Mouse (Mus musculus) heart, embryonic 10.5 days (tissue): ENCODE results near the gene Ap5b1. TPM values are rescaled to one million over a fixed set of nuclear protein-coding genes. Genes with fewer than 3 reads are reported as not detected.

Source experiments
- DNase-seq: peaks from one replicate; pipeline ENCODE4 v3.0.0-alpha.2; 2017; ENCODE audit warnings: low spot score
- H3K27ac ChIP-seq: fragments of 300-500 bp; sonication (generic); 2 replicates; pipeline ENCODE4 v1.5.1; 2016; ENCODE audit warnings: mild to moderate bottlenecking
- H3K27me3 ChIP-seq: fragments of 300-500 bp; sonication (generic); 2 replicates; pipeline ENCODE4 v1.6.1; 2016; ENCODE audit warnings: mild to moderate bottlenecking; ENCODE audit not compliant: poor library complexity, insufficient read depth, severe bottlenecking
- H3K36me3 ChIP-seq: fragments of 300-500 bp; sonication (generic); 2 replicates; pipeline ENCODE4 v1.6.1; 2016; ENCODE audit warnings: mild to moderate bottlenecking, moderate library complexity
- H3K4me1 ChIP-seq: fragments of 300-500 bp; sonication (generic); 2 replicates; pipeline ENCODE4 v1.6.1; 2016; ENCODE audit warnings: mild to moderate bottlenecking
- H3K4me3 ChIP-seq: fragments of 300-500 bp; sonication (generic); 2 replicates; pipeline ENCODE4 v1.5.1; 2016; ENCODE audit warnings: mild to moderate bottlenecking, moderate library complexity
- H3K9me3 ChIP-seq: fragments of 300-500 bp; sonication (generic); 2 replicates; pipeline ENCODE4 v1.6.1; 2016; ENCODE audit warnings: mild to moderate bottlenecking, moderate library complexity
- WGBS: fragments of 180-500 bp; shearing (Covaris S2); methylation state at CpG from one replicate; pipeline ENCODE4 v1.1.7; 2016; 5-methylcytosine and 5-hydroxymethylcytosine counted together
- polyA plus RNA-seq: library from polyadenylated mRNA; unstranded; fragments of >200 nt; fragmentation: Nextera tagmentation; extraction: Ambion mirVana; gene quantifications from 2 replicates; pipeline ENCODE4 v1.2.1, GENCODE M21; 2016

Gene Ap5b1
- polyA plus RNA-seq, 1 experiment from 2014 or later, result 2.2 TPM

GRCm38 (mm10) chr19:5558169-5558568 lies 9.7 kb upstream of the Ap5b1 start:
- no peak for DNase-seq
- Histone ChIP-seq H3K27me3 (peaks cover 98% of the 10 kb centered on the region), H3K4me1 (peaks cover 24% of the 10 kb centered on the region), H3K9me3 (no peaks in the 10 kb centered on the region), H3K27ac (no peak overlapping the region), H3K4me3 (no peak overlapping the region), H3K36me3 (no peaks in the 10 kb centered on the region)
- WGBS, result 53% methylated on average over 7 of the region's 7 CpGs

GRCm38 (mm10) chr19:5558770-5559169 lies 9.1 kb upstream of the Ap5b1 start:
- 61% methylated on average over 8 of the region's 8 CpGs for WGBS
- H3K9me3 ChIP-seq, result no peaks in the 10 kb centered on the region
- no peak overlapping the region for H3K4me3 ChIP-seq
- H3K27me3 ChIP-seq, result peaks cover 98% of the 10 kb centered on the region
- no peaks in the 10 kb centered on the region for H3K36me3 ChIP-seq
- no peak for DNase-seq
- no peak overlapping the region for H3K27ac ChIP-seq
- peaks cover 24% of the 10 kb centered on the region for H3K4me1 ChIP-seq

DNA sequence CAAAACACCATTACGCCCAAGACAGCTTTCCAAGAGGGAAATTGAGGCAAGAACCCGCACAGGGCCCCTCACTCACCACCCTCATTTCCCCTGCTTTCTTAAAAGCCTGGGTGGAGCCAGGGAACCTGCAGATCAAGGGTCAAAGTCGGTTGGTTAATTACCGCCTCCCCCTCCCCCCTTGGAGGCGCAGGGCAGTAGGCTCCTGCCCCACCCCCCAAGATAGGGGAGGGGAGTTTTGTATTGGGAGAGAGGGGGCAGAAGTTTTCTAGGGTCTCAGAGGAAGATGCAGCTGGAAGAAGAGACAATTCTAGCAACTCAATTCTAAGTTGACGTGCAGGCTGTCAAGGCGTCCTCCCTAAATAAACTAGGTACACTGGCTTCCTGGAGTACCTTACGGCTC lies 8.6 kb upstream of the Ap5b1 start:
- Histone ChIP-seq H3K36me3 (no peaks in the 10 kb centered on the region), H3K4me1 (peaks cover 24% of the 10 kb centered on the region), H3K27me3 (peaks cover 98% of the 10 kb centered on the region), H3K27ac (no peak overlapping the region), H3K9me3 (no peaks in the 10 kb centered on the region), H3K4me3 (peak overlapping the region; percentile 55; the same call in 1 of the 2 replicates)
- DNase-seq, result no peak
- WGBS, result 21% methylated on average over 7 of the region's 8 CpGs

DNA sequence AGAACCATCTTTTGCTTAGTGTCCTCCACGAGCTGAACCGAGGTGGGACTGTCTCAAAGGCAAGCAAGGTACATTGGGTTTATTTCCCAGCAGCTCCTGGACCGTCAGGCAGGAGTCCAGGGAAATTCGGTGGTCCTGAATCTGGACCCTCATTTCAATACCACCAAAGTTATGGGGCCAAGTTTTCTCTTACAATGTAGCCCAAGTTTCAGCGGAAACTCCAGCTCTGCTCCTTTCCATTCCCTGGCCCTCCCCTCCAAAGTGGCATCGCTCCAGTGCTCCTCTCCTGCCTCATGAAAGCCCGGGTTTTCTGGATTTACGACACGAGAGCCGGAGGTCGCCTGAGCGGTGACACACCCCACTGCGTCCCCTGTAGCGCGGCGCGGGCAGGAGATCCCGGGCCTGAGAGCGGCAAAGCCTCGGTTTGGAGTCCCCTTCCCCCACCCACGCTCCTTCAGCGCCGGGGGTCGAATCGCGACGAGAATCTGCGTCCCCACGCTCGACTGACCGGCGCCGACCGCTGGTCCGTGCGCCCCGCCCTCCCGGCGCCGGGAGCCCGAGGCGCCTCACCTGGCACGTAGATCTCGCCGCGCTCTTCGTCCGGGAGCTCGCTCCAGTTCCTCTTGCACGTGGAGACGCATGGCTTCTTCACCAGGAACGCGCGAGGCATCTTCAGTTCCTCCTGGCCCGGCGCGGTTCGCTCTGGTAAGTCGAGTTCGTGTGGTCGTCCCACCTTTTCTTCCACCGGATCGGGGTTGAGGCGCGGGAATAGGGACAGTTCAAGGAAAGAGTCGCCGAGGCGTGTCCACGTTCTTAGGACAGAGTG lies 8.0 kb upstream of the Ap5b1 start:
- H3K27ac ChIP-seq, result no peak overlapping the region
- H3K9me3 ChIP-seq, result no peaks in the 10 kb centered on the region
- peaks cover 98% of the 10 kb centered on the region for H3K27me3 ChIP-seq
- 1% methylated on average over 69 of the region's 69 CpGs for WGBS
- peaks cover 24% of the 10 kb centered on the region for H3K4me1 ChIP-seq
- H3K36me3 ChIP-seq, result no peaks in the 10 kb centered on the region
- H3K4me3 ChIP-seq, result peak overlapping the region; percentile 55
- DNase-seq, result no peak

GRCm38 (mm10) chr19:5560457-5561041 lies 7.3 kb upstream of the Ap5b1 start, which contains the start of gene Ovol1:
TSS of gene Ovol1 (minus strand) at chr19:5560646.
- Histone ChIP-seq H3K9me3 (no peaks in the 10 kb centered on the region), H3K27ac (no peak within 1 kb of the TSS), H3K4me1 (peaks cover 24% of the 10 kb centered on the region), H3K36me3 (no peaks in the 10 kb centered on the region), H3K27me3 (peaks cover 100% of the 10 kb centered on the region), H3K4me3 (peak within 1 kb of the TSS; percentile 55)
- under 1% methylated on average over 57 of the region's 57 CpGs for WGBS
- no peak for DNase-seq

DNA sequence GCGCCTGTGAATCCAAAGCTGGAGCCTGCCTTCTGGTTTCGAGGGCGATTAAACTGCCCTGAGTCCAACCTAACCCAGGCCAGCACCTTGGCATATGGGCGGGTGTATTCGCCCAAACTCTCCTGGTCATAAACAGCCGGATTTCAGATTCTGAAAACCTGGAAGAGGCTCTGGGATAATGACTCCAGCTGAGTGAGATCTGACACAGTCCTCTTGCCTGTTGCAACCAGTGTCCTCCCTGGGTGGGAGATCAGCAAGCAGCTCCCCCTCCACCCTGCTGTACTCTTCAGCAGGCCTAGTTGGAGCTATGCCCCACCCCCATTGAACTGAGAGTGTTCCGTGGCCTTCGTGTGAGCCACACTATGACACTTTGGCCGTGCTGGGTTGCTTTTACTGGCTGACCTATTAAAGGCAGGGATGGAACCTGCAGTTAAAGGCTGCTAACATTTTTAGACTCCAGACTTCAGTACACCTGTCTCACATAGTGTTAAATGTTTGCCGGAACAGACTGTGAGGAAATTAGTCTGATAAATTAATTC lies 6.5 kb upstream of the Ap5b1 start:
- WGBS, result 16% methylated on average over 10 of the region's 10 CpGs
- Histone ChIP-seq H3K27ac (no peak overlapping the region), H3K36me3 (no peaks in the 10 kb centered on the region), H3K27me3 (peaks cover 100% of the 10 kb centered on the region), H3K4me3 (peak overlapping the region; percentile 55), H3K4me1 (peaks cover 24% of the 10 kb centered on the region), H3K9me3 (no peaks in the 10 kb centered on the region)
- no peak for DNase-seq

GRCm38 (mm10) chr19:5561886-5562285 lies 5.9 kb upstream of the Ap5b1 start:
- H3K4me3 ChIP-seq, result no peak overlapping the region
- H3K27me3 ChIP-seq, result peaks cover 100% of the 10 kb centered on the region
- H3K36me3 ChIP-seq, result no peaks in the 10 kb centered on the region
- no peak overlapping the region for H3K27ac ChIP-seq
- WGBS, result 49% methylated on average over 3 of the region's 3 CpGs
- no peaks in the 10 kb centered on the region for H3K9me3 ChIP-seq
- peaks cover 26% of the 10 kb centered on the region for H3K4me1 ChIP-seq
- no peak for DNase-seq

DNA sequence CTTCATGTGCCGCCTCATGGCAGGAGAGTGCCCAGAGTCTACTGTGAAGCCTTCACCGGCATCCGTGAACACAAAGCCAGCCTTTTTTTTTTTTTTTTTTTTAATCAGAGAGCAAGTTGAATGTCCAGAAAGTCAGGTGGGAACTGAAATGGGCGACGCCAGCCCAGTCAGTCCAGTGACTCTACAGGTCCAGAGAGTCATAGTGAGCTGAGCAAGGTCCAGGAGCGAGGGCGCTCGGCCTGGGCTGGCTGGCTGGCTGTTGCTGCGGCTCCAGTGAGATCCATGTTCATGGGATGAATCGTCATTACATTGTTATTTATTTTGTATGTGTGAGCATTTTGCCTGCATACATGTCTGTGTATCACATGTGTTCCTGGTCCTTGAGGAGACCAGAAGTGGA lies 5.0 kb upstream of the Ap5b1 start:
- Histone ChIP-seq H3K36me3 (no peaks in the 10 kb centered on the region), H3K4me3 (no peak overlapping the region), H3K27ac (no peak overlapping the region), H3K4me1 (peaks cover 35% of the 10 kb centered on the region), H3K9me3 (no peaks in the 10 kb centered on the region), H3K27me3 (peaks cover 94% of the 10 kb centered on the region)
- no peak for DNase-seq
- 84% methylated on average over 10 of the region's 10 CpGs for WGBS

GRCm38 (mm10) chr19:5566316-5566715 lies 1.5 kb upstream of the Ap5b1 start:
- 53% methylated on average over 5 of the region's 5 CpGs for WGBS
- Histone ChIP-seq H3K27ac (no peak overlapping the region), H3K4me1 (peaks cover 25% of the 10 kb centered on the region), H3K4me3 (no peak overlapping the region), H3K36me3 (peaks cover 17% of the 10 kb centered on the region), H3K27me3 (peaks cover 83% of the 10 kb centered on the region), H3K9me3 (no peaks in the 10 kb centered on the region)
- DNase-seq, result no peak

DNA sequence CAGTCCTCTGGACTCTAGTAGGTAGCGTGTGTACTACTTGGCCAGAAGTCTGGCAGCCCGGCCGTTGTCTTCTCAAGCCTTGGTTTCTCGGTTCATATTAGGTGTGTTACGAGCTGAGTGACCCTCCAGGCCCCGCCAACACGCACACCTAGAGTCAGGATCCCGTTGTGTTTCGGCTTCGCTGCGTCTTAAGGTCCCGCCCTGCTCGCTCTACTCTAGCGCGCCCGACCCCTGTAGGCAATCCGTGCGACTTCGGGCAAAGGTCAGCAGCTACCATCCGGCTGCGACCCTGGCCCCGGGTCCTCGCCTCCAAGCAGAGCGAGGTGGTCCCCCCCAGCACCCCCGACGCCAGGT lies 668 bp upstream of the Ap5b1 start:
- Histone ChIP-seq H3K27me3 (peaks cover 75% of the 10 kb centered on the region), H3K4me3 (peak overlapping the region; percentile 93), H3K36me3 (peaks cover 17% of the 10 kb centered on the region), H3K4me1 (peaks cover 25% of the 10 kb centered on the region), H3K9me3 (no peaks in the 10 kb centered on the region), H3K27ac (peak overlapping the region; percentile 91)
- WGBS, result 1% methylated on average over 26 of the region's 26 CpGs
- no peak for DNase-seq

DNA sequence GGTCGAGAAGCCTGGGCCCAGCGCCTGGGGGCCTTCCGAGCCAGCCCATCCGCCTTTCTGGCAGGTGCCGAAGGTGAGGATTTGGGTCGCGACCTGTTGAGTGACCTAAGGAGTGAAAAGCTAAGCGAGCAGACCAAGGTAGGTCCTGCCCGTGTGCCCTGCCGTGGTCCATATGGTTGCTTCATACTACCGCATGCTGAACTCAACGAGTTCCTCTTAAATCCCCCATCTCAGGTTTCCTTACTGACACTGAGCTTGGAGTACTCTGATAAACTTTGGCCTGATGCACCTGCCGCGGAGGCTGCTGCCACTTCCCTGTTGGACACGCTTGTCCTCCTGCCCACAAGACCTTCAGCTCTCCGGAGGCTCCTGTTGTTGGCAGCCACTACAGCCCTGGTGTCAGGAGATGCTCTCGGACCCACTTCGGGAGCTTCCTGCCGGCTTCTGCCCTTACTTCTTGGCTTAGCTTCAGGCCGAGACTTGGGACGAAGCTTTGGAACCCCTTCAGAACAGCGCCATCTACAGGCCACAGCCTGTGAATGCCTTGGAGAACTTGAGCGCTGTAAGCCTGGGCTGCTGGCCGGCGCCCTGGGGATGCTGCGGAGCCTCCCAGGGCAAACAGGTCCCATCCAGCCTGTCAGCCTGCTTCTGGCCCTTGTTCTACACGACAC lies 780 bp downstream of the Ap5b1 start:
- peak overlapping the region; percentile 93 for H3K4me3 ChIP-seq
- H3K27ac ChIP-seq, result peak overlapping the region; percentile 91
- no peaks in the 10 kb centered on the region for H3K9me3 ChIP-seq
- H3K36me3 ChIP-seq, result peaks cover 17% of the 10 kb centered on the region
- DNase-seq, result peak; percentile 93
- H3K4me1 ChIP-seq, result peaks cover 25% of the 10 kb centered on the region
- peaks cover 61% of the 10 kb centered on the region for H3K27me3 ChIP-seq
- WGBS, result 9% methylated on average over 27 of the region's 27 CpGs

GRCm38 (mm10) chr19:5569521-5569920 lies 1.7 kb downstream of the Ap5b1 start:
- Histone ChIP-seq H3K9me3 (no peaks in the 10 kb centered on the region), H3K4me3 (no peak overlapping the region), H3K27ac (no peak overlapping the region), H3K4me1 (peaks cover 25% of the 10 kb centered on the region), H3K27me3 (peaks cover 52% of the 10 kb centered on the region), H3K36me3 (peaks cover 17% of the 10 kb centered on the region)
- DNase-seq, result no peak
- WGBS, result 85% methylated on average over 10 of the region's 10 CpGs
